Mouse (Mus musculus): Measurements from ENCODE around the gene S100a3. TPM values are rescaled to one million over a fixed set of nuclear protein-coding genes. Genes with fewer than 3 reads are reported as not detected.

Gene S100a3
- total and polyA plus RNA-seq, 2 experiments from 2014 or later, result 1.9 to 5.3 TPM

DNA sequence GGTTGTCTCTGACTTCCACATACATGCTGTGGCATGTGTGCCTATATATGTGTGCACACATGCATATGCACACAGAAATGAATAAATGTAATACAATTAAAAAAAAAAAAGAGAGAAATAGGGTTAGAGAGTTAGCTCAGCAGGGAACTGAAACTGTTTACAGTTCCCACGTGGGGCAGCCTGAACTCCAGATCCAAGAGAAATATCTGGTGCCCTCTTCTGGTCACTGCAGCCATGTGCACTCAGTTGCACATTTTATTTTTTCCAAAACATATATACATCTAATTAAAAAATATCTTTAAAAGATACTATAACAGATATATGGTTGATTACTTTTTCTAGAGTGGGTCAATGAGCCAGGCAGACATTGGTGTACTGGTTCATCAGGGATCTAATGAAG, 57.2 kb downstream of the S100a3 start:
- DNase-seq (ENCODE audit: low spot score) (no peak), ATAC-seq (no peak)
- TF ChIP-seq CTCF (IDR thresholded peaks at IDR 0.05; ENCODE audit: low read depth), result peak; percentile 22
- Histone ChIP-seq H3K9ac (replicated peaks; ENCODE audit: low read length) (no peak overlapping the region), H3K36me3 (ENCODE audit: insufficient read depth, low read length) (no peaks in the 10 kb centered on the region), H3K4me1 (ENCODE audit: insufficient read depth, low read length) (0 out of 2 replicates have a peak, but pooled peaks cover 6% of the 10 kb centered on the region), H3K9me3 (ENCODE audit: low read length) (no peaks in the 10 kb centered on the region), H3K27me3 (ENCODE audit: insufficient read depth, low read length) (no peaks in the 10 kb centered on the region), H3K4me3 (ENCODE audit: low read length) (no peak overlapping the region), H3K4me2 (ENCODE audit: low read depth, low read length) (no peak overlapping the region), H3K27ac (no peak overlapping the region)
- 21% methylated on average over 1 of the region's 1 CpGs for WGBS

DNA sequence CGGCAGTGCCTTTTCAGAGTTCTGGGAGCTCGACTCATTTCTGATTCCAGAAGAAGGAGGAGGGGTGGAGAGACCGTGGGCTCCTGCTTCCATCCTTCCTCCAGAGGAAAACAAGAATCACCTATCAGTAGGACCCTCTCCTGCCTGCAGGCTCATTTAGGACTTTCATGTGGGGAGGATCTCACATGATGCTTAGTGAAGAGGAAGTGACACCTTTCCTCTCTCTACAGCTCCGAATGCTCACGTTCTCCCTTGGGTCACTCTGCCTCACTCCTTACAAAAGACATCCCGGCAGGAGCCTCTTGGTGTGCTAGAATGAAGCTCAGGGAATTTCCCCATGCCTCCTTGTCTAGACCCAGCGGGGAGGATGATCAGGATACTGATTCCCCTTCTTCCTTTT, 61.2 kb downstream of the S100a3 start:
- Histone ChIP-seq H3K36me3 (ENCODE audit: insufficient read depth, low read length) (no peaks in the 10 kb centered on the region), H3K4me1 (ENCODE audit: insufficient read depth, low read length) (peaks cover 8% of the 10 kb centered on the region; the same call in 1 of the 2 replicates), H3K9ac (replicated peaks; ENCODE audit: low read length) (no peak overlapping the region), H3K4me3 (ENCODE audit: low read length) (no peak overlapping the region), H3K27me3 (ENCODE audit: insufficient read depth, low read length) (no peaks in the 10 kb centered on the region), H3K4me2 (ENCODE audit: low read depth, low read length) (no peak overlapping the region), H3K27ac (no peak overlapping the region), H3K9me3 (ENCODE audit: low read length) (no peaks in the 10 kb centered on the region)
- ATAC-seq (no peak), DNase-seq (ENCODE audit: low spot score) (no peak)
- TF ChIP-seq CTCF (IDR thresholded peaks at IDR 0.05; ENCODE audit: low read depth), result no peak
- WGBS, result 60% methylated on average over 7 of the region's 7 CpGs

- no peak overlapping the region for H3K9ac ChIP-seq (replicated peaks; ENCODE audit: low read length)
- H3K4me1 ChIP-seq (ENCODE audit: insufficient read depth, low read length), result peaks cover 8% of the 10 kb centered on the region; the same call in 1 of the 2 replicates
- 0% methylated on average over 2 of the region's 2 CpGs for WGBS
- H3K27me3 ChIP-seq (ENCODE audit: insufficient read depth, low read length), result no peaks in the 10 kb centered on the region
- no peak for TF ChIP-seq CTCF (IDR thresholded peaks at IDR 0.05; ENCODE audit: low read depth)
- H3K4me3 ChIP-seq (ENCODE audit: low read length), result no peak overlapping the region
- no peak overlapping the region for H3K27ac ChIP-seq
- H3K9me3 ChIP-seq (ENCODE audit: low read length), result no peaks in the 10 kb centered on the region
- DNase-seq (ENCODE audit: low spot score) (peak; percentile 76), ATAC-seq (peak; percentile 55; the same call in 1 of the 2 replicates)
- no peaks in the 10 kb centered on the region for H3K36me3 ChIP-seq (ENCODE audit: insufficient read depth, low read length)
- H3K4me2 ChIP-seq (ENCODE audit: low read depth, low read length), result no peak overlapping the region
These were observed 63.2 kb downstream of the S100a3 start for GRCm38 (mm10) chr3:90623435-90624071.

DNA sequence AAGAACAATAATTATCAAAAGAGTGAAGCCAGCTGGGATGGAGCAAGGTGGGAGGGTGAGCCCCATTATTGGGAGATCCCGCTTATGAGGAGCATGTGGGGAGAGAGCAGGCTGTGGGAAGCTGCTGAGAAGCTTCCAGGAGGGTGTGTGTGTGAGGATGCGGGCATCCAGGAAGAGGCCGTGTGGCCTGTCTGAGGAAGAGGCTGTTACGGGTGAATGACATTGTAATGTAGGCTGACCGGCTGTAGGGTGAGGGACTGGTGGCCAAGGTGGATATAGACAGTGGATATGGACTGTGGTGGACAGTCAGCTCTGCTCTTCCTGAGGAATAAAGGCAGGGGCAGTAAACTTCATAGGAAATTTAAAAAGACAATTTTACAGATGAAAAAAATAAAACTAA, 65.1 kb downstream of the S100a3 start:
- no peak for TF ChIP-seq CTCF (IDR thresholded peaks at IDR 0.05; ENCODE audit: low read depth)
- WGBS, result 64% methylated on average over 5 of the region's 5 CpGs
- DNase-seq (ENCODE audit: low spot score) (no peak), ATAC-seq (no peak)
- Histone ChIP-seq H3K9me3 (ENCODE audit: low read length) (no peaks in the 10 kb centered on the region), H3K4me1 (ENCODE audit: insufficient read depth, low read length) (peaks cover 8% of the 10 kb centered on the region; the same call in 1 of the 2 replicates), H3K9ac (replicated peaks; ENCODE audit: low read length) (no peak overlapping the region), H3K4me3 (ENCODE audit: low read length) (no peak overlapping the region), H3K4me2 (ENCODE audit: low read depth, low read length) (no peak overlapping the region), H3K36me3 (ENCODE audit: insufficient read depth, low read length) (no peaks in the 10 kb centered on the region), H3K27ac (no peak overlapping the region), H3K27me3 (ENCODE audit: insufficient read depth, low read length) (no peaks in the 10 kb centered on the region)

- DNase-seq (ENCODE audit: low spot score) (no peak), ATAC-seq (no peak)
- Histone ChIP-seq H3K36me3 (ENCODE audit: insufficient read depth, low read length) (no peaks in the 10 kb centered on the region), H3K4me3 (ENCODE audit: low read length) (no peak overlapping the region), H3K27ac (no peak overlapping the region), H3K4me2 (ENCODE audit: low read depth, low read length) (no peak overlapping the region), H3K9me3 (ENCODE audit: low read length) (no peaks in the 10 kb centered on the region), H3K27me3 (ENCODE audit: insufficient read depth, low read length) (no peaks in the 10 kb centered on the region), H3K9ac (replicated peaks; ENCODE audit: low read length) (no peak overlapping the region), H3K4me1 (ENCODE audit: insufficient read depth, low read length) (peaks cover 8% of the 10 kb centered on the region; the same call in 1 of the 2 replicates)
- no peak for TF ChIP-seq CTCF (IDR thresholded peaks at IDR 0.05; ENCODE audit: low read depth)
- WGBS, result 78% methylated on average over 9 of the region's 9 CpGs
These were observed 66.1 kb downstream of the S100a3 start for GRCm38 (mm10) chr3:90626266-90627021.

DNA sequence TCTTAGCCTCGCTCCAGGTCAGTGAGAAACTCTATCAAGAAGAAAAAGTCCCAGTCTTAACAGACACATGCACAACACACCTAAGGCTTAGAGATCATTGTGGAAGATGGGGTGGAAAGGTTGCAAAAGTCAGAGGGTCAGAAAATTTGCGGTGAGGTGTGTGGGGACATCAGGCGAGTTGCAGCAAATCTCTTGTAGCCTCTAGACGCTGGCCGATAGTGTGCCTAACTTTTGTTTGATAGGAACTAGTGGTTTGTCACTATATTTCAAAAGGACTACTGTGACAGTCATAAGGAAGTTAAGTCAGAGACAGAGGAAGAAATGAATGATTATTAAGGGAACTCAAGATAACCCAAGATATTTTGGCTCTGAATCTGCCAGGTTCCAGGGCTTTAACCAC, 67.0 kb downstream of the S100a3 start:
- TF ChIP-seq CTCF (IDR thresholded peaks at IDR 0.05; ENCODE audit: low read depth), result no peak
- Histone ChIP-seq H3K27me3 (ENCODE audit: insufficient read depth, low read length) (no peaks in the 10 kb centered on the region), H3K9ac (replicated peaks; ENCODE audit: low read length) (no peak overlapping the region), H3K27ac (no peak overlapping the region), H3K9me3 (ENCODE audit: low read length) (no peaks in the 10 kb centered on the region), H3K4me2 (ENCODE audit: low read depth, low read length) (no peak overlapping the region), H3K4me3 (ENCODE audit: low read length) (no peak overlapping the region), H3K36me3 (ENCODE audit: insufficient read depth, low read length) (no peaks in the 10 kb centered on the region), H3K4me1 (ENCODE audit: insufficient read depth, low read length) (peaks cover 8% of the 10 kb centered on the region; the same call in 1 of the 2 replicates)
- ATAC-seq (no peak), DNase-seq (ENCODE audit: low spot score) (no peak)
- WGBS, result 95% methylated on average over 5 of the region's 5 CpGs

DNA sequence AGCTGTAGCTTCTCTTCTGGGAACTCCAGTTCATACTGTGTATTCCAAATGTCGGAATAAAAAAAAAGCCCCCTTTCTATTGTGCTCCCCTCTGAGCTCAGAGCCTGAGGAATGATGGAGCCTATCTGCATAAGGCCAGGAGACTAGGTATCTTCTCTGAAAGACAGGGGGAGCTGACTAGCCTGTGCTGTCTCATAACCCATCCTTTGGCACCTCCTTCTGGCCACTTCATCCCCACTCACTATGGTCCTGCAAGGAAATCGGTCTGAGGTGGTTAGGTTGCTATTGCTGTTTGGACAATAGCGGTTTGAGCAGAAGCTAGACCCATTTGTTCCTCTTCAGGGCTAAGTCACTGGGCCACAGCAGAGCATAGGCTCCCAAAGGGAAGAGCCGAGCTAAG, 67.4 kb downstream of the S100a3 start:
- WGBS, result 61% methylated on average over 4 of the region's 4 CpGs
- Histone ChIP-seq H3K27ac (no peak overlapping the region), H3K4me2 (ENCODE audit: low read depth, low read length) (no peak overlapping the region), H3K4me1 (ENCODE audit: insufficient read depth, low read length) (peaks cover 8% of the 10 kb centered on the region; the same call in 1 of the 2 replicates), H3K9me3 (ENCODE audit: low read length) (no peaks in the 10 kb centered on the region), H3K27me3 (ENCODE audit: insufficient read depth, low read length) (no peaks in the 10 kb centered on the region), H3K9ac (replicated peaks; ENCODE audit: low read length) (no peak overlapping the region), H3K36me3 (ENCODE audit: insufficient read depth, low read length) (no peaks in the 10 kb centered on the region), H3K4me3 (ENCODE audit: low read length) (no peak overlapping the region)
- DNase-seq (ENCODE audit: low spot score) (peak; percentile 40), ATAC-seq (peak; percentile 70)
- peak; percentile 79 for TF ChIP-seq CTCF (IDR thresholded peaks at IDR 0.05; ENCODE audit: low read depth)
